Comparison of ENCODE assay signal across 15 mouse cellular contexts in the genomic region with DNA sequence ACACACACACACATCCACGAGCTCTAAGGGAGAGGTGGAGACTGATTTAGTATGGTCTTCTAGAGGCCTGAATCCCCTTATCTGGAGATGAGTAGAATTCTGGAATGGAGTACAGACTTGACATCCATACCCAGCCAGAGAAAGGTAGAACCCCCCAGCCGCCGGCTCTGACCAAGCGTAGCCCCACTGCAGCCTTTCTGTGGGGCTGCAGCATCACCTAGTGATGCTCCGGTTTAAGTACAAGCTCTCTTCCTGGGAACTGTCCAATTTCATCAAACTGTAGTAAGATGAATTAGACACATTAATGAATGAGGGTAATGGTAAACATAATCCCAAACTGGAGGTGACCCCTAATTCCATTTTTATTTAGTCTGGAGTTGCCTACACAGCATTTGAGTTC. TPM values are rescaled to one million over a fixed set of nuclear protein-coding genes. Genes with fewer than 3 reads are reported as not detected.
DNase-seq lines count a peak whose midpoint lies in the region; ATAC-seq and TF ChIP-seq lines count a peak whose summit lies in the region.
"Had no signal": no experiment of that assay in that cellular context is flagged by ENCODE, and none has a peak within 500 bp of the region (broad histone marks: within the 10 kb centered on the region; RNA-seq: fewer than 3 reads in every experiment).

No protein-coding gene starts in this region.

- no peak overlapping the region for H3K4me3 ChIP-seq in forebrain, embryonic 11.5 days (ENCODE audit: low read depth, low read length)
- no peak overlapping the region for H3K4me3 ChIP-seq in forebrain, embryonic 16.5 days (replicated peaks; ENCODE audit: low read length)
- no peak overlapping the region for H3K4me3 ChIP-seq in ES-E14 (ENCODE audit: insufficient read depth in 1 of 2, low read depth in 1 of 2, low read length in 2 of 2, poor library complexity in 1 of 2, severe bottlenecking in 1 of 2)
- no peak overlapping the region for H3K4me3 ChIP-seq in midbrain, embryonic 14.5 days (replicated peaks; ENCODE audit: low read depth, low read length)
- no peak overlapping the region for H3K4me3 ChIP-seq in kidney, embryonic 15.5 days (replicated peaks)
- H3K4me3 ChIP-seq: heart, embryonic 12.5 days; stomach, embryonic 15.5 days had no signal

- WGBS in forebrain, embryonic 11.5 days, result 34% methylated on average over 5 of the region's 5 CpGs
- WGBS in forebrain, embryonic 16.5 days, result 24% methylated on average over 5 of the region's 5 CpGs
- WGBS in midbrain, embryonic 14.5 days, result 33% methylated on average over 5 of the region's 5 CpGs
- WGBS in kidney, embryonic 15.5 days, result 33% methylated on average over 5 of the region's 5 CpGs

- intact Hi-C loops in left cerebral cortex, postnatal 14 days (cut with DNase I), result loop anchor here (5.0 kb wide), 1 partner anchor 580 kb away; no protein-coding TSS in a partner anchor

- H3K4me1 ChIP-seq in forebrain, embryonic 11.5 days (replicated peaks; ENCODE audit: control insufficient read depth, insufficient read depth, low read length), result peaks cover 27% of the 10 kb centered on the region
- peaks cover 51% of the 10 kb centered on the region for H3K4me1 ChIP-seq in forebrain, embryonic 16.5 days (replicated peaks; ENCODE audit: control insufficient read depth, insufficient read depth, low read length)
- H3K4me1 ChIP-seq in ES-E14 (ENCODE audit: control insufficient read depth in 2 of 2, insufficient read depth in 2 of 2, low read length in 2 of 2, poor library complexity in 1 of 2), result peaks cover 2 to 12% of the 10 kb centered on the region in 2 experiments; a peak in 2 of 4 replicates
- peaks cover 67% of the 10 kb centered on the region for H3K4me1 ChIP-seq in midbrain, embryonic 14.5 days (ENCODE audit: control insufficient read depth, insufficient read depth, low read length)
- H3K4me1 ChIP-seq in kidney, embryonic 15.5 days, result peaks cover 16% of the 10 kb centered on the region

- DNase-seq in forebrain, embryonic 11.5 days (ENCODE audit: low spot score), result peak; percentile 67
- peak; percentile 30 to 38 for DNase-seq in left cerebral cortex, postnatal 14 days (ENCODE audit: low spot score in 2 of 2)
- no peak for DNase-seq in left cerebral cortex, adult 8-10 months (ENCODE audit: low spot score in 2 of 2)
- DNase-seq in ES-E14 (ENCODE audit: low read depth, low spot score), result no peak
- DNase-seq in midbrain, embryonic 14.5 days, result peak; percentile 85
- DNase-seq in ovary, adult 18-20 months (ENCODE audit: low spot score), result no peak
- DNase-seq: B cell, adult 2 months; kidney, postnatal 4 days; lung, adult 2 months had no signal

- no peak overlapping the region for H3K9ac ChIP-seq in forebrain, embryonic 11.5 days (ENCODE audit: low read length)
- H3K9ac ChIP-seq in forebrain, embryonic 16.5 days (replicated peaks; ENCODE audit: low read depth, low read length), result no peak overlapping the region
- no peak overlapping the region for H3K9ac ChIP-seq in ES-E14 (ENCODE audit: insufficient read depth, low read depth, low read length, poor library complexity, severe bottlenecking)
- H3K9ac ChIP-seq in midbrain, embryonic 14.5 days (replicated peaks; ENCODE audit: low read length), result no peak overlapping the region
- H3K9ac ChIP-seq in kidney, embryonic 15.5 days, result no peak overlapping the region
- H3K9ac ChIP-seq: heart, embryonic 12.5 days; stomach, embryonic 15.5 days had no signal

- no peak overlapping the region for H3K4me2 ChIP-seq in forebrain, embryonic 11.5 days (ENCODE audit: low read depth, low read length, severe bottlenecking)
- no peak overlapping the region for H3K4me2 ChIP-seq in forebrain, embryonic 16.5 days (ENCODE audit: low read length)
- H3K4me2 ChIP-seq in midbrain, embryonic 14.5 days (ENCODE audit: low read length), result no peak overlapping the region
- H3K4me2 ChIP-seq in kidney, embryonic 15.5 days, result no peak overlapping the region
- H3K4me2 ChIP-seq: heart, embryonic 12.5 days; stomach, embryonic 15.5 days had no signal

- H3K27me3 ChIP-seq in forebrain, embryonic 11.5 days (ENCODE audit: control insufficient read depth, insufficient read depth, low read length), result no peaks in the 10 kb centered on the region
- H3K27me3 ChIP-seq in forebrain, embryonic 16.5 days (replicated peaks; ENCODE audit: control insufficient read depth, insufficient read depth, low read length), result no peaks in the 10 kb centered on the region
- H3K27me3 ChIP-seq in midbrain, embryonic 14.5 days (ENCODE audit: control insufficient read depth, insufficient read depth, low read length), result no peaks in the 10 kb centered on the region
- H3K27me3 ChIP-seq in kidney, embryonic 15.5 days, result peaks cover 23% of the 10 kb centered on the region
- H3K27me3 ChIP-seq: heart, embryonic 12.5 days; stomach, embryonic 15.5 days had no signal

- in situ Hi-C loops in ES-E14 (cut with MboI; ENCODE audit: low sequenced_read_pairs in 2 of 2, unreplicated experiment in 2 of 2), result no loop called here

- H3K36me3 ChIP-seq in forebrain, embryonic 11.5 days (ENCODE audit: control insufficient read depth, insufficient read depth, low read length), result no peaks in the 10 kb centered on the region
- no peaks in the 10 kb centered on the region for H3K36me3 ChIP-seq in forebrain, embryonic 16.5 days (ENCODE audit: control insufficient read depth, insufficient read depth)
- H3K36me3 ChIP-seq in ES-E14 (ENCODE audit: control insufficient read depth, insufficient read depth, low read length, poor library complexity, severe bottlenecking), result no peaks in the 10 kb centered on the region
- H3K36me3 ChIP-seq in midbrain, embryonic 14.5 days (ENCODE audit: control insufficient read depth, insufficient read depth, low read length), result no peaks in the 10 kb centered on the region
- no peaks in the 10 kb centered on the region for H3K36me3 ChIP-seq in kidney, embryonic 15.5 days
- H3K36me3 ChIP-seq: heart, embryonic 12.5 days; stomach, embryonic 15.5 days had no signal

- ATAC-seq in forebrain, embryonic 11.5 days (replicated peaks; ENCODE audit: low FRiP score), result no peak
- ATAC-seq in forebrain, embryonic 16.5 days, result no peak
- ATAC-seq in midbrain, embryonic 14.5 days (ENCODE audit: low FRiP score, low TSS enrichment), result no peak
- no peak for ATAC-seq in kidney, embryonic 15.5 days (replicated peaks; ENCODE audit: low FRiP score)
- ATAC-seq: activated CD4-positive, CD25-positive, alpha-beta regulatory T cell, adult 4 months had no signal

- H3K27ac ChIP-seq in forebrain, embryonic 11.5 days (ENCODE audit: low read depth, low read length), result no peak overlapping the region
- no peak overlapping the region for H3K27ac ChIP-seq in forebrain, embryonic 16.5 days (ENCODE audit: low read length)
- H3K27ac ChIP-seq in ES-E14 (ENCODE audit: insufficient read depth, low read depth, low read length, poor library complexity, severe bottlenecking), result no peak overlapping the region
- no peak overlapping the region for H3K27ac ChIP-seq in midbrain, embryonic 14.5 days (replicated peaks; ENCODE audit: low read depth, low read length)
- no peak overlapping the region for H3K27ac ChIP-seq in kidney, embryonic 15.5 days
- H3K27ac ChIP-seq: stomach, embryonic 15.5 days had no signal

- H3K9me3 ChIP-seq in forebrain, embryonic 11.5 days (ENCODE audit: control insufficient read depth, low read length), result no peaks in the 10 kb centered on the region
- no peaks in the 10 kb centered on the region for H3K9me3 ChIP-seq in forebrain, embryonic 16.5 days (ENCODE audit: control insufficient read depth, low read length)
- H3K9me3 ChIP-seq in ES-E14 (ENCODE audit: control insufficient read depth, insufficient read depth, low read depth, low read length), result no peaks in the 10 kb centered on the region
- H3K9me3 ChIP-seq in midbrain, embryonic 14.5 days (ENCODE audit: control insufficient read depth, low read length), result no peaks in the 10 kb centered on the region
- no peaks in the 10 kb centered on the region for H3K9me3 ChIP-seq in kidney, embryonic 15.5 days (replicated peaks)
- H3K9me3 ChIP-seq: heart, embryonic 12.5 days; stomach, embryonic 15.5 days had no signal

TF ChIP-seq in ES-E14, 5 proteins besides CTCF, POLR2A, EP300 and RAD21:
- TF ChIP-seq ZC3H11A (IDR thresholded peaks at IDR 0.05; ENCODE audit: borderline replicate concordance, low read depth, low read length) (peak; percentile 72; the same call in 1 of the 2 replicates), MAFK (IDR thresholded peaks at IDR 0.05; ENCODE audit: insufficient read depth, low read depth, low read length) (no peak)

RNA-seq across cellular contexts. Expression of a gene that starts 26.3 kb away (rescaled TPM):
- polyA plus RNA-seq in forebrain, embryonic 11.5 days (2014; fragmentation: Nextera tagmentation; extraction: Ambion mirVana), result 0.19 and 0.25 TPM in 2 replicates
- 0.06 and 0.18 TPM in 2 replicates for polyA plus RNA-seq in forebrain, embryonic 16.5 days (2015; fragmentation: Nextera tagmentation; extraction: Ambion mirVana)
- under 1 TPM; 0.22 to 0.32 TPM for total RNA-seq in left cerebral cortex, postnatal 14 days (2021)
- total RNA-seq in left cerebral cortex, adult 8-10 months (2022), result under 1 TPM; 0.11 to 0.40 (median 0.28) TPM
- total RNA-seq in ES-E14 (2012; rRNA removed), result not detected in 2 replicates
- 3.3 and 3.5 TPM in 2 replicates for polyA plus RNA-seq in midbrain, embryonic 14.5 days (2014; fragmentation: Nextera tagmentation; extraction: Ambion mirVana)
- polyA plus RNA-seq in kidney, embryonic 15.5 days (2015; fragmentation: Nextera tagmentation; extraction: Ambion mirVana), result 0.08 and 0.10 TPM in 2 replicates
- total RNA-seq: neutrophil, adult 5-6 weeks had no signal
- polyA plus RNA-seq: activated CD4-positive, CD25-positive, alpha-beta regulatory T cell, adult 4 months; heart, embryonic 12.5 days; stomach, embryonic 15.5 days had no signal

Comparison
In these comparisons a context has a peak if more than half of its experiments do, and no peak if none do; other contexts are left out.
1. DNase-seq: peak in forebrain, embryonic 11.5 days (single experiment), left cerebral cortex, postnatal 14 days (2 of 2) and midbrain, embryonic 14.5 days (single experiment); none in left cerebral cortex, adult 8-10 months (0 of 2), ES-E14 (single experiment) and ovary, adult 18-20 months (single experiment).